Mouse (Mus musculus): Measurements from ENCODE around the gene Ankrd23. TPM values are rescaled to one million over a fixed set of nuclear protein-coding genes. Genes with fewer than 3 reads are reported as not detected.

The Ankrd23 gene
- total and polyA plus RNA-seq, 3 experiments: 2.8 to 6.1 (median 3.7) TPM

- H3K27me3 ChIP-seq (replicated peaks): no peaks in the 10 kb centered on the region
- H3K4me2 ChIP-seq (ENCODE audit: insufficient read depth, low read depth, poor library complexity, severe bottlenecking): no peak overlapping the region
- no peak overlapping the region for H3K4me3 ChIP-seq (replicated peaks in 1 of 3; ENCODE audit: low read depth in 2 of 3, low read length in 2 of 3, poor library complexity in 1 of 3)
- TF ChIP-seq ZKSCAN1 (IDR thresholded peaks at IDR 0.05; ENCODE audit: borderline replicate concordance, low read depth, low read length) (no peak), NELFE (IDR thresholded peaks at IDR 0.05; ENCODE audit: low read depth, low read length) (no peak), MEF2A (IDR thresholded peaks at IDR 0.05; ENCODE audit: borderline replicate concordance, low read depth, low read length) (no peak)
- H3K9me3 ChIP-seq (replicated peaks; ENCODE audit: low read length): no peaks in the 10 kb centered on the region
- dilution Hi-C loops (cut with MboI; ENCODE audit: extremely low pct_ligation_motif_present, extremely low pct_unique_long_range_greater_than_20kb, low sequenced_read_pairs) (no loop called here), in situ Hi-C loops (cut with MboI; ENCODE audit: low pct_ligation_motif_present, low pct_unique_long_range_greater_than_20kb, low sequenced_read_pairs) (no loop called here)
- no peak overlapping the region for H3K27ac ChIP-seq (ENCODE audit: insufficient read depth, low read depth)
- no peaks in the 10 kb centered on the region for H3K79me2 ChIP-seq (replicated peaks; ENCODE audit: control insufficient read depth, extremely low read depth, insufficient read depth, poor library complexity, severe bottlenecking)
- peaks cover 0 to 11% of the 10 kb centered on the region in 2 experiments for H3K36me3 ChIP-seq (replicated peaks in 1 of 2; ENCODE audit: control insufficient read depth in 1 of 2, insufficient read depth in 1 of 2, low read length in 1 of 2)
- H3K9ac ChIP-seq (ENCODE audit: insufficient read depth, low read depth): no peak overlapping the region
- H3K4me1 ChIP-seq (ENCODE audit: control insufficient read depth in 1 of 2, insufficient read depth in 2 of 2): no peaks in the 10 kb centered on the region
- no peak for DNase-seq (ENCODE audit: extremely low read depth)
Measured at GRCm38 (mm10) chr1:36493299-36493698, 43.4 kb downstream of the Ankrd23 start.

- Histone ChIP-seq H3K27ac (ENCODE audit: insufficient read depth, low read depth) (no peak overlapping the region), H3K4me3 (replicated peaks in 1 of 3; ENCODE audit: low read depth in 2 of 3, low read length in 2 of 3, poor library complexity in 1 of 3) (no peak overlapping the region), H3K9me3 (replicated peaks; ENCODE audit: low read length) (no peaks in the 10 kb centered on the region), H3K36me3 (replicated peaks in 1 of 2; ENCODE audit: control insufficient read depth in 1 of 2, insufficient read depth in 1 of 2, low read length in 1 of 2) (peaks cover 0 to 7% of the 10 kb centered on the region in 2 experiments), H3K27me3 (replicated peaks) (no peaks in the 10 kb centered on the region), H3K4me2 (ENCODE audit: insufficient read depth, low read depth, poor library complexity, severe bottlenecking) (no peak overlapping the region), H3K79me2 (replicated peaks; ENCODE audit: control insufficient read depth, extremely low read depth, insufficient read depth, poor library complexity, severe bottlenecking) (no peaks in the 10 kb centered on the region), H3K4me1 (ENCODE audit: control insufficient read depth in 1 of 2, insufficient read depth in 2 of 2) (no peaks in the 10 kb centered on the region), H3K9ac (ENCODE audit: insufficient read depth, low read depth) (no peak overlapping the region)
- dilution Hi-C loops (cut with MboI; ENCODE audit: extremely low pct_ligation_motif_present, extremely low pct_unique_long_range_greater_than_20kb, low sequenced_read_pairs): no loop called here
- in situ Hi-C loops (cut with MboI; ENCODE audit: low pct_ligation_motif_present, low pct_unique_long_range_greater_than_20kb, low sequenced_read_pairs): no loop called here
- TF ChIP-seq MAFK (IDR thresholded peaks at IDR 0.05; ENCODE audit: insufficient replicate concordance, low read length): no peak
- no peak for TF ChIP-seq EP300 (IDR thresholded peaks at IDR 0.05; ENCODE audit: low read length)
- no peak for TF ChIP-seq TCF12 (IDR thresholded peaks at IDR 0.05; ENCODE audit: low read depth, low read length)
- TF ChIP-seq NELFE (IDR thresholded peaks at IDR 0.05; ENCODE audit: low read depth, low read length): no peak
- TF ChIP-seq HCFC1 (IDR thresholded peaks at IDR 0.05; ENCODE audit: low read depth, low read length): no peak
- no peak for TF ChIP-seq NRF1 (IDR thresholded peaks at IDR 0.05; ENCODE audit: low read depth, low read length)
- no peak for TF ChIP-seq PAX5 (IDR thresholded peaks at IDR 0.05; ENCODE audit: low read length)
- TF ChIP-seq KAT2A (IDR thresholded peaks at IDR 0.05; ENCODE audit: insufficient replicate concordance, low read length): no peak
- no peak for TF ChIP-seq IRF4 (IDR thresholded peaks at IDR 0.05; ENCODE audit: low read depth, low read length)
- TF ChIP-seq MYC (IDR thresholded peaks at IDR 0.05; ENCODE audit: low read depth, low read length): no peak
- no peak for TF ChIP-seq JUND (conservative IDR thresholded peaks at IDR 0.05; ENCODE audit: low read depth, low read length)
- no peak for TF ChIP-seq ELF1 (IDR thresholded peaks at IDR 0.05; ENCODE audit: low read depth, low read length)
- no peak for TF ChIP-seq ZKSCAN1 (IDR thresholded peaks at IDR 0.05; ENCODE audit: borderline replicate concordance, low read depth, low read length)
- TF ChIP-seq POLR2A (IDR thresholded peaks at IDR 0.05; ENCODE audit: low read depth, low read length): no peak
- no peak for TF ChIP-seq SIN3A (IDR thresholded peaks at IDR 0.05; ENCODE audit: low read length)
- no peak for TF ChIP-seq MEF2A (IDR thresholded peaks at IDR 0.05; ENCODE audit: borderline replicate concordance, low read depth, low read length)
- DNase-seq (ENCODE audit: extremely low read depth): no peak
Measured at GRCm38 (mm10) chr1:36492416-36493139, 44.1 kb downstream of the Ankrd23 start.

Data from CH12.LX (cell line).